Mouse (Mus musculus): ENCODE measurements at regions not wholly inside any gene's neighbourhood (a gene's known extent, or its start where the extent isn't known, plus 50 kb on each side); places are given as distances from the start of the nearest gene placed in this dataset.
A peak's percentile ranks its signal among the peaks of the same experiment; 100 is the strongest.

GRCm38 (mm10) chr4:148742549-148743413, 61.4 kb upstream of the Casz1 start:
- H3K4me3 ChIP-seq (ENCODE audit: low read depth, low read length), result peak overlapping the region; percentile 34
- no peaks in the 10 kb centered on the region for H3K36me3 ChIP-seq (replicated peaks; ENCODE audit: control insufficient read depth, insufficient read depth, low read depth, low read length)
- no peaks in the 10 kb centered on the region for H3K4me1 ChIP-seq (ENCODE audit: control insufficient read depth, insufficient read depth, low read length)
- H3K4me2 ChIP-seq (ENCODE audit: low read depth, low read length), result peak overlapping the region; percentile 71
- H3K9ac ChIP-seq (replicated peaks; ENCODE audit: low read length), result peak overlapping the region; percentile 50
- no peak overlapping the region for H3K27ac ChIP-seq (replicated peaks; ENCODE audit: low read depth, low read length)
- ATAC-seq (replicated peaks; ENCODE audit: insufficient number of reproducible peaks, low FRiP score, low TSS enrichment, low read depth), result peak; percentile 35
- 3% methylated on average over 60 of the region's 65 CpGs for WGBS
- H3K27me3 ChIP-seq (ENCODE audit: control insufficient read depth, insufficient read depth, low read length), result 0 out of 2 replicates have a peak, but pooled peaks cover 2% of the 10 kb centered on the region
- DNase-seq (ENCODE audit: low spot score), result peak; percentile 81
- H3K9me3 ChIP-seq (replicated peaks; ENCODE audit: control insufficient read depth, low read length), result no peaks in the 10 kb centered on the region

DNA sequence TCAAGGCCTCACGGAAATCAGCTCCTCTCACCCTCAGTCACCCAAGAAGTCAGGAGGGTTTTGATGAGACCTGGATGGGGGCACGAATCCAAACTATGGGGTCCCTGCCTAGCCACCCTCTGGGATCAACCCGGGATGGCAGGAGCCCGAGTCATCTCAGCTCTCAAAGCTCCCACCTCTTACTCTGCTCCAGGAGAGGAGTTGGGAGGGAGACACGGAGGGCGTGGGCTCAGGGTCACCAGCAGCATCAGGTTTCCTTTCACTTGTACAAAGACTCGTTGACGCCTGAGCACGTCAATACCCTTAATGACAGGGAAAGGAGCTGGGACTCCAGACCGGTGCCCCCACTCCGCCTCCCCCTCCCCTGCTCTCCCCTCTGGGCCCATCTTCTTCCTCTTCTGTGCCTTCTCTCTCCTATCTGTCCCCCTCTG, 60.8 kb upstream of the Casz1 start:
- Histone ChIP-seq H3K4me3 (ENCODE audit: low read depth, low read length) (no peak overlapping the region), H3K9me3 (replicated peaks; ENCODE audit: control insufficient read depth, low read length) (no peaks in the 10 kb centered on the region), H3K36me3 (replicated peaks; ENCODE audit: control insufficient read depth, insufficient read depth, low read depth, low read length) (no peaks in the 10 kb centered on the region), H3K27me3 (ENCODE audit: control insufficient read depth, insufficient read depth, low read length) (0 out of 2 replicates have a peak, but pooled peaks cover 2% of the 10 kb centered on the region), H3K4me2 (ENCODE audit: low read depth, low read length) (no peak overlapping the region; the same call in 1 of the 2 replicates), H3K4me1 (ENCODE audit: control insufficient read depth, insufficient read depth, low read length) (no peaks in the 10 kb centered on the region), H3K9ac (replicated peaks; ENCODE audit: low read length) (no peak overlapping the region), H3K27ac (replicated peaks; ENCODE audit: low read depth, low read length) (no peak overlapping the region)
- 9% methylated on average over 11 of the region's 11 CpGs for WGBS
- DNase-seq (ENCODE audit: low spot score) (no peak), ATAC-seq (replicated peaks; ENCODE audit: insufficient number of reproducible peaks, low FRiP score, low TSS enrichment, low read depth) (no peak)

DNA sequence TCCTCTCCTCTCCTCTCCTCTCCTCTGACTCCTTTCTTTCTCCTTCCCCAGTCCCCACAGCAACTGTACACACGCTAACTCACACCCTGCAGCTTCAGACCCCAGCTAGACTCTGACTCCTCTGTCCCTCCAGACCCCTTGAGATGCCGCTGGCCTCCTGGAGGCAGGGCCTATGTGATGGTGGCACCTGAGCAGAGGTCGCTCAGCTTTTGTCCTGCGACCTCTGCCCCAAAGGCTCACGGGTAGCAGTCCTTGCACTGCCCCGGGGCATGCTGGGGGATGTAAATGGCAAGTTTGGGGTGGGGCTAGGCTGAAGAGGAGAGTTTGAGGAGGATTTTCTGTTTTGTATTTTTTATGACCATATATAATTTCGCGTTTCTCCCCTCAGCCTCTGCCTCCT, 60.2 kb upstream of the Casz1 start:
- Histone ChIP-seq H3K36me3 (replicated peaks; ENCODE audit: control insufficient read depth, insufficient read depth, low read depth, low read length) (no peaks in the 10 kb centered on the region), H3K9me3 (replicated peaks; ENCODE audit: control insufficient read depth, low read length) (no peaks in the 10 kb centered on the region), H3K27me3 (ENCODE audit: control insufficient read depth, insufficient read depth, low read length) (0 out of 2 replicates have a peak, but pooled peaks cover 2% of the 10 kb centered on the region), H3K27ac (replicated peaks; ENCODE audit: low read depth, low read length) (no peak overlapping the region), H3K4me2 (ENCODE audit: low read depth, low read length) (no peak overlapping the region), H3K9ac (replicated peaks; ENCODE audit: low read length) (no peak overlapping the region), H3K4me3 (ENCODE audit: low read depth, low read length) (no peak overlapping the region), H3K4me1 (ENCODE audit: control insufficient read depth, insufficient read depth, low read length) (no peaks in the 10 kb centered on the region)
- 48% methylated on average over 8 of the region's 8 CpGs for WGBS
- no peak for ATAC-seq (replicated peaks; ENCODE audit: insufficient number of reproducible peaks, low FRiP score, low TSS enrichment, low read depth)
- no peak for DNase-seq (ENCODE audit: low spot score)

DNA sequence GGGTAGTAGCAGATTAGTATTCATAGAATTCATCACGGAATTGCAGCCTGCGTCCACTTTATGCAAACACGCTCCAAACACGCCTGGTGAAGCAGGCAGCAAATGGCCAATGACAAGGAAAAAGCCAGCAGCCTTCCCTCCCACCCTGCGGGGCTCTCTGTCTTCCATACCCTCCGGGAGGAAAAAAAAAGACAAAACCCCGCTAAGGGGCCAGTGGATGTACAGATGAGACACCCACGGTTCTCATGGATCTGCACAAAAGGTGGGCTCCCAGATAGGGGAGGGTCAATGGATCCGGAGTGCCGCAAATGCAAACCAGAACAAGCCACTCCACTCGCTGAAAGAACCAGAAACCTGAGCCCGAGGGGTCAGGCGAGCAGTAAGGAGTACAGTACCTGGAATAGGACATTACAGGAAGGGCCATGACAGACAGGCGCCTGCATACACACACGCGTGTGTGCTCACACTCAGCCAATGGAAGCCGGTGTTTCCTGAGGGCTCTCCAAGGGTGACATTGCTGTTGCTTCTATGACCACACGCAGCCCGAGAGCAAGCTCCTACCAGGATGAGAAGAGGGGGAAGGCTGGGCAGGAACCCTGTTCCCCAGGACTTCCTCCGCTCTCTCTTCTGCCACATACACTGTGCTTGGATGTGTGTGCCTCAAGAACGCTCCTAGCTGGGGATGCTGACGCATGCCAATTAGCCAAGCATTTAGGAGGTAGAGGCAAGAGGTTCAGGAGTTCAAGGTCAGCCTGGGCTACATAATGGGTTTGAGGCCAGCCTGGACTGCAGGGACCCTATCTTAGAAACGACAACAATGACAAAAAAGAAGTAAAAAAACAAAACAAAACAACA, 57.5 kb upstream of the Casz1 start:
- no peak overlapping the region for H3K27ac ChIP-seq (replicated peaks; ENCODE audit: low read depth, low read length)
- peaks cover 2% of the 10 kb centered on the region; the same call in 1 of the 2 replicates for H3K27me3 ChIP-seq (ENCODE audit: control insufficient read depth, insufficient read depth, low read length)
- H3K4me1 ChIP-seq (ENCODE audit: control insufficient read depth, insufficient read depth, low read length), result no peaks in the 10 kb centered on the region
- 37% methylated on average over 23 of the region's 23 CpGs for WGBS
- H3K9ac ChIP-seq (replicated peaks; ENCODE audit: low read length), result no peak overlapping the region
- no peak overlapping the region for H3K4me3 ChIP-seq (ENCODE audit: low read depth, low read length)
- H3K36me3 ChIP-seq (replicated peaks; ENCODE audit: control insufficient read depth, insufficient read depth, low read depth, low read length), result no peaks in the 10 kb centered on the region
- ATAC-seq (replicated peaks; ENCODE audit: insufficient number of reproducible peaks, low FRiP score, low TSS enrichment, low read depth) (no peak), DNase-seq (ENCODE audit: low spot score) (no peak)
- H3K4me2 ChIP-seq (ENCODE audit: low read depth, low read length), result no peak overlapping the region
- no peaks in the 10 kb centered on the region for H3K9me3 ChIP-seq (replicated peaks; ENCODE audit: control insufficient read depth, low read length)

DNA sequence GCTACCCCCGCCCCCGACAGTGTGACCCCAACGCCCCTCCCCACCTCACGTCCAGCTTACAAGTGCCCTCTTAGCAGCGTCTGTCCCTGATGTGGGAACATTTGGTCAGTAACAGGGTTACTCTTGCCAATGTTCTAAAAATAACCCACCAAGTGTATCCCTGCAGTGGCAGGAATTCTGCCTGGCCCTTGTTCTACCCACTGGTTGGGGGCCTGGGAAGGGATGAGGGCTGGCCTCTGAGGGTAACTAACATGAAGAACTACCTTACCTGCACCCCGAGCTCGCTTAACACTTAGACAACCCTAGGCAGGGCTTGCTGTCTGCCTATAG, 56.9 kb upstream of the Casz1 start:
- Histone ChIP-seq H3K9ac (replicated peaks; ENCODE audit: low read length) (no peak overlapping the region), H3K36me3 (replicated peaks; ENCODE audit: control insufficient read depth, insufficient read depth, low read depth, low read length) (no peaks in the 10 kb centered on the region), H3K9me3 (replicated peaks; ENCODE audit: control insufficient read depth, low read length) (no peaks in the 10 kb centered on the region), H3K4me2 (ENCODE audit: low read depth, low read length) (no peak overlapping the region), H3K27me3 (ENCODE audit: control insufficient read depth, insufficient read depth, low read length) (peaks cover 2% of the 10 kb centered on the region; the same call in 1 of the 2 replicates), H3K4me1 (ENCODE audit: control insufficient read depth, insufficient read depth, low read length) (no peaks in the 10 kb centered on the region), H3K27ac (replicated peaks; ENCODE audit: low read depth, low read length) (no peak overlapping the region), H3K4me3 (ENCODE audit: low read depth, low read length) (no peak overlapping the region)
- ATAC-seq (replicated peaks; ENCODE audit: insufficient number of reproducible peaks, low FRiP score, low TSS enrichment, low read depth) (no peak), DNase-seq (ENCODE audit: low spot score) (no peak)
- 71% methylated on average over 7 of the region's 7 CpGs for WGBS

DNA sequence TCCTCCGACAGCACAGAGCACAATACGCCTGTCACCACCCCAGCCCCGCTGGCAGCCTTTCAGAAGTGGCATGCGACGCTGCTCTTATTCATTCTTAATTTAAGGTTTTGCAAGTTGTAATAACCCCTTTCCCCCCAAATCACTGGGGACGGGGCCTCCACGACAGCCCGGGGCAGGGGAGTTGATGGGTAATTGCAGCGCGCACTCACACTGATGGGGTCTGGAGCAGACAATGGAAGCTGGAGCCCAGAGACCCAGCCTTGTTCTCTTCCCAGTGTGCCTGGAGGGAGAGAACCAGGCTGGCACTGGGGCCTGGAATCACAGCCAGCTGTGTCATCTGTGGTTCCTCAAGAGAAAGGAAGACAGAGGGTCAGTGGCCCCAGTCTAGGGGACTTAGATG, 54.2 kb upstream of the Casz1 start:
- no peak for DNase-seq (ENCODE audit: low spot score)
- WGBS, result 50% methylated on average over 10 of the region's 10 CpGs
- no peaks in the 10 kb centered on the region for H3K36me3 ChIP-seq (replicated peaks; ENCODE audit: control insufficient read depth, insufficient read depth, low read depth, low read length)
- no peaks in the 10 kb centered on the region; the same call in 1 of the 2 replicates for H3K27me3 ChIP-seq (ENCODE audit: control insufficient read depth, insufficient read depth, low read length)
- no peaks in the 10 kb centered on the region for H3K4me1 ChIP-seq (ENCODE audit: control insufficient read depth, insufficient read depth, low read length)
- no peak overlapping the region for H3K9ac ChIP-seq (replicated peaks; ENCODE audit: low read length)
- no peak overlapping the region for H3K27ac ChIP-seq (replicated peaks; ENCODE audit: low read depth, low read length)
- no peak for ATAC-seq (replicated peaks; ENCODE audit: insufficient number of reproducible peaks, low FRiP score, low TSS enrichment, low read depth)
- H3K9me3 ChIP-seq (replicated peaks; ENCODE audit: control insufficient read depth, low read length), result no peaks in the 10 kb centered on the region
- no peak overlapping the region for H3K4me2 ChIP-seq (ENCODE audit: low read depth, low read length)
- no peak overlapping the region for H3K4me3 ChIP-seq (ENCODE audit: low read depth, low read length)

DNA sequence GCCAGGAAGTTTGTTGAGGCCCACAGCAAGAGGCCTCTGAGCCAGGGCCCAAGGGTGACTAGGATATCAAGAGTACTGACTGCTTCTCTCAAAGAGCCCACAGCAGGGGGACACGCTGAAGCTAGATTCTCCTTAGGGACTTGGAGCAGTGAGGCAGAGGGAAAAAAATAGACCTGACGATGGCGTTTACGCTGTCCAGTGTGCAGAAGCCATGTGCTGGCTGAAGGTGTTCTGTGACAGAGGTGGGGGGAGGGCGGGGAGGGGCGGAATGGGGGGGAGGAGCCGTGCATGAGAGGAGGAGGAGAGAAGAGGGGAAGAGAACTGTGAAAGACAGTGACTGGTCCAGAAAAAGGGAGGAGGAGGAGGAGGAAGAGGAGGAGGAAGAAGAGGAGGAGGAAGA, 52.6 kb upstream of the Casz1 start:
- DNase-seq (ENCODE audit: low spot score) (no peak), ATAC-seq (replicated peaks; ENCODE audit: insufficient number of reproducible peaks, low FRiP score, low TSS enrichment, low read depth) (no peak)
- Histone ChIP-seq H3K9ac (replicated peaks; ENCODE audit: low read length) (no peak overlapping the region), H3K4me1 (ENCODE audit: control insufficient read depth, insufficient read depth, low read length) (no peaks in the 10 kb centered on the region), H3K36me3 (replicated peaks; ENCODE audit: control insufficient read depth, insufficient read depth, low read depth, low read length) (no peaks in the 10 kb centered on the region), H3K4me3 (ENCODE audit: low read depth, low read length) (no peak overlapping the region), H3K27me3 (ENCODE audit: control insufficient read depth, insufficient read depth, low read length) (no peaks in the 10 kb centered on the region; the same call in 1 of the 2 replicates), H3K9me3 (replicated peaks; ENCODE audit: control insufficient read depth, low read length) (no peaks in the 10 kb centered on the region), H3K4me2 (ENCODE audit: low read depth, low read length) (no peak overlapping the region), H3K27ac (replicated peaks; ENCODE audit: low read depth, low read length) (no peak overlapping the region)
- WGBS, result 58% methylated on average over 7 of the region's 7 CpGs

Measured in embryonic facial prominence, embryonic 11.5 days (tissue).